Comparison of ENCODE assay signal across 25 mouse cellular contexts in the genomic region with DNA sequence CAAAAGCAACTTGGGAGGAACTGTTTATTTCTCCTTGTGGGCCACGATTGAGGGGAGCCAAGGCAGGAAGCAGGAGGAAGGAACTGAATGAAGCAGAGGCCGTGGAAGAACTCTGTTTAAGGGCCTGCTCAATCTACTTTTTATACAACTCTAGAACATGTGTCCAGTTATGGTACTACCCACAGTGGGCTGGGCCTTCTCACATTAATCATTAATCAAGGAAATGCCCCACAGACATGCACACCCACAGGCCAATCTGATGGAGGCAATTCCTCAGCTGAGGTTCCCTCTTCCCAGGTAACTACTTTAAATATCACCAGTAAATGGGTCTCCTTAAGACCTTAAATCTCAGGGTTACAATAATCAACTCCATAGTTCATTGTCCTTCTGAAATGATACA. TPM values are rescaled to one million over a fixed set of nuclear protein-coding genes. Genes with fewer than 3 reads are reported as not detected.
"Had no signal": no experiment of that assay in that cellular context is flagged by ENCODE, and none has a peak within 500 bp of the region (broad histone marks: within the 10 kb centered on the region; RNA-seq: fewer than 3 reads in every experiment).

No protein-coding gene starts in this region.

- H3K4me1 ChIP-seq: heart, embryonic 10.5 days; heart, embryonic 12.5 days; hindbrain, embryonic 10.5 days; hindbrain, embryonic 12.5 days; kidney, embryonic 15.5 days; limb, embryonic 13.5 days; limb, embryonic 15.5 days; liver, embryonic 12.5 days had no signal

- H3K9ac ChIP-seq: heart, embryonic 12.5 days; hindbrain, embryonic 12.5 days; hindbrain, embryonic 14.5 days; kidney, embryonic 15.5 days; limb, embryonic 13.5 days; limb, embryonic 15.5 days; liver, embryonic 12.5 days; liver, embryonic 14.5 days had no signal

- DNase-seq: gastrocnemius, postnatal 14 days; heart, postnatal 10 days; heart, postnatal 4 days; kidney, adult 11 months; kidney, adult 2 months; kidney, adult 9 months; kidney, postnatal 14 days; kidney, postnatal 36 days; layer of hippocampus, adult 9-11 months; layer of hippocampus, postnatal 36 days; left cerebral cortex, postnatal 4 days had no signal

- H3K27ac ChIP-seq: heart, embryonic 10.5 days; hindbrain, embryonic 10.5 days; hindbrain, embryonic 12.5 days; hindbrain, embryonic 14.5 days; kidney, embryonic 15.5 days; kidney, postnatal 0 days; limb, embryonic 13.5 days; limb, embryonic 15.5 days; liver, embryonic 12.5 days; liver, embryonic 14.5 days had no signal

- H3K36me3 ChIP-seq: heart, embryonic 10.5 days; heart, embryonic 12.5 days; hindbrain, embryonic 10.5 days; hindbrain, embryonic 12.5 days; kidney, embryonic 15.5 days; limb, embryonic 13.5 days; limb, embryonic 15.5 days; liver, embryonic 12.5 days had no signal

- ATAC-seq: hindbrain, embryonic 16.5 days; inflammation-experienced regulatory T-cells, adult 6 months; liver, embryonic 12.5 days had no signal

- H3K4me2 ChIP-seq: heart, embryonic 12.5 days; hindbrain, embryonic 12.5 days; hindbrain, embryonic 14.5 days; kidney, embryonic 15.5 days; limb, embryonic 13.5 days; limb, embryonic 15.5 days; liver, embryonic 12.5 days had no signal

- H3K27me3 ChIP-seq: heart, embryonic 12.5 days; hindbrain, embryonic 12.5 days; kidney, embryonic 15.5 days; limb, embryonic 13.5 days; limb, embryonic 15.5 days; liver, embryonic 12.5 days had no signal

- H3K9me3 ChIP-seq: heart, embryonic 10.5 days; heart, embryonic 12.5 days; hindbrain, embryonic 10.5 days; hindbrain, embryonic 12.5 days; kidney, embryonic 15.5 days; limb, embryonic 13.5 days; limb, embryonic 15.5 days; liver, embryonic 12.5 days had no signal

- H3K4me3 ChIP-seq: heart, embryonic 10.5 days; heart, embryonic 12.5 days; hindbrain, embryonic 10.5 days; hindbrain, embryonic 12.5 days; kidney, embryonic 15.5 days; limb, embryonic 13.5 days; limb, embryonic 15.5 days; liver, embryonic 12.5 days had no signal

RNA-seq across cellular contexts. Expression of gene Cpne8, which starts 21.2 kb away (rescaled TPM):
- total RNA-seq: granulocyte monocyte progenitor cell, adult 5-6 weeks had no signal
